Mouse (Mus musculus): Measurements from ENCODE around the gene AB124611.

Gene AB124611

DNA sequence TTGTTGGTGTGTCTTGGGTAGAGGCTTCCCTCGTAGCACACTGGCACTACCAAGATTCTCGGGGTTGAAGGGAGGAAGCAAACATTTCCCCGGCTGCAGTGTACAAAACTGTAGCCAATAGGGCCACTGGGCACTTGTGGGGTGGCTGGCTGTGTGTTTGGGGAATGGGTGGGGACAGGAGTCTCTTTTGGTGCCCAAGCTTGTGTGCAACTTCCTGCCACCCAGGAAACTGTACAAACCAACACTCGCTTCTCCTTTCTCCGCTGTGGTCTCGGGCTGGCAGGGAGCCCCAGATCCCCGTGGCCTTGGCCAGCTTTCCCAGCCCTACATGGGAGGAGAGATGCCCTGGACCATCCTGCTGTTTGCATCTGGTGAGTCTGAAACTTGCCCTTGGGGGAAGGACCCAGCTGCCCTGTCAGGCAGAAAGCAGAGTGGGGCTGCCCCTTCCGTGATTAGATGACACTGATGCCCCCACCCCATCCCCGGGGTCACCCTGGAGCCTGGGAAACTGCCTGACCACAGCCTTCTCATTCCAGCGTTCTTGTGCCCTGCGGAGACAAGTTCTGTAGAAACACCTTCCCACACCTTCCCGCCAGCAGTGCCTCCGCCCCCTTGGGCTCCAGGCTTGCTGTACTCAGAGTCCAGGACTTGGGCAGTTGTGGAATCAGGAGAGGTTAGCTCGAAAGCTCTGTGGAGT is at the start of gene AB124611:
TSS of gene AB124611 (plus strand) at position 240 of the 697 bp plus-strand sequence.
- no peak for TF ChIP-seq GATA4 (IDR thresholded peaks at IDR 0.05; ENCODE audit: insufficient replicate concordance, low read length)

DNA sequence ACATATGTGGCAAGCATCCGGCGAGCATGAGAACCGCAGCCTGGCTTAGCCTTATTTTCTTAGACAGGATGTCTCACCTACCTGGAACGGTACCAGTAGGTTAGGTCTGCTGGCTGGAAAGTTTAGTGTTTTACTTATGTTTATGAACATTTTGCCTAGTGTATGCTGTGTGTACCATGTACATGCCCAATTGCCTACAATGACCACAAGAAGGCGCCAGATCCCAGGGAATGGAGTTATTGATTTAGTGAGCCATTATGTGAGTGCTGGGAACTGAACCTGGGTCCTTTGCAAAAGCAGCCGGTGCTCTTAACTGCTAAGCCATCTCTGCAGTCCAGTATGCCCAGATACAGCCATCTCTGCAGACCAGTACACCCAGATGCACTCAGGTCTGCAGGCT is 48.3 kb upstream of the AB124611 start:
- TF ChIP-seq GATA4 (IDR thresholded peaks at IDR 0.05; ENCODE audit: insufficient replicate concordance, low read length), result no peak

DNA sequence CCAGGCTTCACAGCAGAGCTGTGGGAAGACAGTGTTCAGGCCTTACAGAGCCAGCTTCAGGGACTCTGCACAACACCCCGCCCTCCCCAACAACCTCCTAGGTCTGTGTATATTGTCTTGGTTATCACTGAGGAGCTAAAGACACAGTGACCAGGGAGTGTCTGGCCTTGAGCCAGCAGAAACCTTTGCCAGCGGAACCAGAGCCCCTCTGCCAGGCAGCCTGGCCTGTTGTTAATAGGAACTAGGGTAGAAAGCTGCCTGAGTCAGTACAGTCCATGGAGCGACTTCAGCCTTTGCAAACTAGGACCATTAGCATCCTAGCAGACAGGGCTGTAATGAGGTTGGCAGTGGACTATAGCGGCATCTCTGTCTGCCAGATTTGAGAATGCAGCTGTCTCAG is 41.9 kb upstream of the AB124611 start:
- no peak for TF ChIP-seq GATA4 (IDR thresholded peaks at IDR 0.05; ENCODE audit: insufficient replicate concordance, low read length)

DNA sequence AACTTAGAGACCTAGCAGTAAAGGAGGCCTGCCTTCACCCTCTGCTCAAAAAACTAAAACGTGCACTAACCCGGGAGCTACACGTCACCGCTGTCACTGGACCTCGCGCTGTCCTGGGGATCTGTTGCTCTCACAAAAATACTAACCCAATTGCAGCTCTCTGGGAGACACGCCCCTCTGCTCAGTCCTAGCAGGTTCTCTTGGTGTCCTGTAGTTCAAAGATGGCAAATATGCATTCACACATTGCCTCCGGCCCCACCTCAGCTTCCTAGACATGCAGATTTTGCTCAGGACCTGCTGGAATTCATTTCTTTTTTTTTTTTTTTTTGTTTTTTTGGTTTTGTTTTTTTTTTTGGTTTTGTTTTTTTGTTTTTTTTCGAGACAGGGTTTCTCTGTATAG is 35.3 kb upstream of the AB124611 start:
- TF ChIP-seq GATA4 (IDR thresholded peaks at IDR 0.05; ENCODE audit: insufficient replicate concordance, low read length), result no peak

DNA sequence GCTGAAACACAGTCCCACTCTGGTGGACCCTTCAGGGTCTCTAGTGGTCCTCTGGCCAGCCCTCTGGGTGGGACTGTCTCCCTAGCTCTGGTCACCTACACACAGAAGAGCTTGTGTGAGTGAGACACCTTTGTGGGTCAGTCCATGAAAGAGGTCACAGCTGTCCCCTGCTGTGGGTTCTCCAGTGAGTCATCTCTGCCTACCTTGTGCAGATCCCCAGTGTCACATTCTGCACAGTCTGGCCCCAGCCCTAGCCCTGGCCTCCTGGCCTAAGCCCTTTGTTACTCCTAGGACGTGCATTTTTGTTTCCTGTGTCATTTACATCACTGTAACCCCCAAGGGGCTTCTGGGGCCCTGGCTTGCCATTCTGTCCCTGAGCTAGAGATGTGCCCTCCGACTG is 32.1 kb upstream of the AB124611 start:
- no peak for TF ChIP-seq GATA4 (IDR thresholded peaks at IDR 0.05; ENCODE audit: insufficient replicate concordance, low read length)

DNA sequence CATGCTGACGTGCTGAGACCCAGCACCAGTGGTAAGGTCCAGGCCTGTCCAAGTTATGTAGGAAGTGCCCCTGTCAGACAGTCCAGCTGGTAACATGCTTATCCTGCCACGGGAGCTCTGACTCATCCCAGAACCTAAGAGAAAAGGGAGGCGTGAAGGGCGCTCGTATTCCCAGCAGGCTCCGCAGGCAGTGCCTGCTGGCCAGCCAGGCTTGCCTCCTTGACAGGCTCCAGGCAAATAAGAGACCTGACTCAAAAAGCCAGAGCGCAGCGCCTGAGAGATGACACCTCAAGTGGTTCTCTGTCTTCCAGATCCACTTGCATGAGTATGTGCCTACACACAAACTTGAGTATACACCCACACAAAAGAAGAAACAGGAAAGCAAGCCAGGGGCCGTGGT is 31.2 kb upstream of the AB124611 start:
- TF ChIP-seq GATA4 (IDR thresholded peaks at IDR 0.05; ENCODE audit: insufficient replicate concordance, low read length), result no peak

DNA sequence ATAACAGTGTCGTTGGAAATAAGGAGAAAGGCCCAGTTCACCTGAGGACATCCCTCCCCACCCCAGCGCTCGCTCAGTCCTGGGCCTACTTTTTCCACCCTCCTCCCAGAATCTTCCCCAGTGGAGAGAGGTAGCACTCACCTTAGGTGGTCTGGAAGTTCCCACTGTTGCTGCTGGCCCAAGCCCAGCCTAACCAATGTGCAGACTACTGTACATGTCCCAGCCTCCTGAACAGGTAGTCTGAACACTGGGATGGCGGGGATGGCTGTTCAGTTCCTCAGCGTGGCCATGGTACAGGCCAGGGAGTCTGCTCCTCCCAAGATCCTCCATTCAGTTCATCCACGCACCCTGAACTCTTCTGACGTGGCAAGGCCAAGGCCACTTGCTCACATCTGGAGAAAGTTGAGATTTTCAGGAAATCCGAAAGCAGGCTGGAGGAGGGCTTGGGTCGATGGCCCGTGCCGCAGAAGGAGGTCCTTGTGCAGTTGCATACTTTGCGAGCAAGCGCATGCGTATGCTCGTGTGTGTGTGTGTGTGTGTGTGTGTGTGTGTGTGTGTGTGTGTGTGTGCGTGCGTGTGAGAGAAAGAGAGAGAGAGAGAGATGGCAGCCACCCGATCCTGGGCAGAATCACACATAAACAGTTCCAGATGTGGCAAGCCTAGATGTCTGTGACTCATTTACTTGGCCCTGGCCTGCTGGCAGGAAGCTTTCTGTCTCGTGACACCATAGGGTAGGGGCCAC is 29.5 kb upstream of the AB124611 start:
- TF ChIP-seq GATA4 (IDR thresholded peaks at IDR 0.05; ENCODE audit: insufficient replicate concordance, low read length), result no peak

DNA sequence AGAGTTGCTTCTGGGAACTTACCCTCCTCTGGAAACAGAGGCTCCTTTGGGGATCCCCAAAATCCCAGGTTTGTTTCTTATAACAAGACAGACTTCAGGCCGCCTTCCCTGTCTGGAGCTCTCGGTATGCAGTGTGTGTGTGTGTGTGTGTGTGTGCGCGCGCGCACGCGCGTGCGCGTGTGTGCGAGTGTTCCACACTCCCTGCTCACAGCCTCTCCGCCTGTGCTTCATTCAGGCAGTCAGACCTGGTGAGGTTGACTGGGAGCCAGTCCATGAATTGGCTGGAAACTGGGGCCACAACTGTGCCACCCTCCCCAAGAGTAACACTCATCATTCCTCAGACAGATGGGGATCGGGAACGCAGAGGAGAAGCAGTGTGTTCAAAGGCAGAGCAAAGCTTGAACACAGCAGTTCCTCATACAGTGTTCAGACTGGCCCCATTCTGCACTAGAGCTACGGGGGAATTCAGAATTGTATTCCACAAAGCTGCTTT is 28.9 kb upstream of the AB124611 start:
- no peak for TF ChIP-seq GATA4 (IDR thresholded peaks at IDR 0.05; ENCODE audit: insufficient replicate concordance, low read length)

DNA sequence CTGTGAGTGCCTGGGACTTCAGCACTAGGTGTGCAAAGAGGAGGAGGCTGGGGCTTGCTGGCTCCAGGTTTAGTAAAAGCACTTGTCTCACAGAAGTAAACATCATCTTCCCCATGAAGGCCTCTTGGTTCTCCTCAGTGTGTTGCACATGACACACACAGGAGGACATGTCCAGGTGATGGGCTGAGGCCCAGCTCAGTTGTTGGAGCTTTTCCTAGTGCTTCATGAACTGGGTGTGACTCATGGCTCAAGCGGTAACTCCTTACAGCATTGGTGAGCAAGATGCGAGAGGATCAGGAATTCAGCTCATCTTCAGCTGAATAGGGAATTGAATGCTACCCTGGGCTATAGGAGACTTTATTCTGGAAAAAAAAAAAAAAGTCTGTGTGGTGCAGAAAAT is 28.3 kb upstream of the AB124611 start:
- TF ChIP-seq GATA4 (IDR thresholded peaks at IDR 0.05; ENCODE audit: insufficient replicate concordance, low read length), result no peak

DNA sequence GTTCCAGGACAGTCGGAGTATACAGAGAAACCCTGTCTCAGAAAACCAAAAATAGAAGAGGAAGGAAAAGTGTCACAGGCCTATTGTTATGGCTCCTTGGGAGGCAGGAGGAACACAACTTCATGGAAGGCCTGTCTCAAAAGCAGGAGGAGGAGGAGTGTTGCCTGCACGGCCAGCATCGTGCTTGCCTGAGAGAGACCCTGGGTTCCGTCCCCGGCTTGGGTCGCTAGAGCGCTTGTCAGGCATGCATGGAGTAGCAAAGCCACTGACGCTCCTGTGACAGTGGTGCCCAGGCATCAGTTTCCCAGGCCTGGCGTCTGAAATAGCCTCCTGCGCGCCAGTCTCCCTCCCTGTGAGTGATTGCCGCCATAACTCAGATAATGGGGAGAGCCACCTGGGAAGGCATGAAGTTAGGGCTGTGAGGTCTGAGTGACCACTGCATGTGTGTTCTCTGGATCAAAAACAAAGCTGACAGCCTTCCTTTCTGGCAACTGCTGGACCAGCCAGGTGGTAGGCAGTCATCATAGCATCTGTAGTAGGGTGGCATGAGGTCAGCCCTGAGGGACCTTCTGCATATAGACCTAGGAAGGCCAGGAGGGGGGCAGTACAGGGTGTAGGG is 27.6 kb upstream of the AB124611 start:
- TF ChIP-seq GATA4 (IDR thresholded peaks at IDR 0.05; ENCODE audit: insufficient replicate concordance, low read length), result no peak

DNA sequence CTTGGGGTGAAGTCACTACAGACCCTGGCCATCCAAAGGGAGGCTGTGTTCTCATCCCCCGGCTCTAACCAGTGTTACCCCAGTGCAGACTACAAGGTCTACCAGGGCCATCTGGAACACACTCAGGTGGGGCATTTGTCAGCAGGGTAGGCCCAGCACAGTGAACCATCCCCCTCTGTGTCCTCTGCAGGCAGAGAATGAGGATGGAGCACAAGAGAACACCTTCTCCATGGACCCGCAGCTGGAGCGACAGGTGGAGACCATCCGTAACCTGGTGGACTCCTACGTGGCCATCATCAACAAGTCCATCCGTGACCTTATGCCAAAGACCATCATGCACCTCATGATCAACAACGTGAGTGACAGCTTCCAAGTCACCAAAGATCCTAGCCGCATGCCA is 22.6 kb upstream of the AB124611 start:
- TF ChIP-seq GATA4 (IDR thresholded peaks at IDR 0.05; ENCODE audit: insufficient replicate concordance, low read length), result no peak

DNA sequence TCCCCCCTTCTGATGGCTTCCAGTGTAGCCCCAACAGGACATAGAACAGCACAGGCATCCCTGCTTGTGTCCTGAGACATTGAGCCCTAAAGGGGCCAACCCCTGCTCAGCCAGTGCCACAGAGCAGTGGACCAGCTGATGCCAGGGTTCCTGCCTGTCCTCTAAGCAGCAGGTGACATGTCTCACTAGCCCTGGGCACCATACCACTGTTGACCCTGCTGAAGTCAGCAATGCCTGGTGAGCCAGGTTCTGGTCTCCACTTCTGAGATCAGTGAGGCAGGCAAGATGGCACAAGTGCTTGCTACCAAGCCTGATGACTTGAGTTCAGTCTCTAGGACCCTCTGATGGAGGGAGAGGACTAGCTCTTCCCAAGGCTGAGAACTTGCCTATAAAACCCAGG is 20.2 kb upstream of the AB124611 start:
- TF ChIP-seq GATA4 (IDR thresholded peaks at IDR 0.05; ENCODE audit: insufficient replicate concordance, low read length), result no peak

DNA sequence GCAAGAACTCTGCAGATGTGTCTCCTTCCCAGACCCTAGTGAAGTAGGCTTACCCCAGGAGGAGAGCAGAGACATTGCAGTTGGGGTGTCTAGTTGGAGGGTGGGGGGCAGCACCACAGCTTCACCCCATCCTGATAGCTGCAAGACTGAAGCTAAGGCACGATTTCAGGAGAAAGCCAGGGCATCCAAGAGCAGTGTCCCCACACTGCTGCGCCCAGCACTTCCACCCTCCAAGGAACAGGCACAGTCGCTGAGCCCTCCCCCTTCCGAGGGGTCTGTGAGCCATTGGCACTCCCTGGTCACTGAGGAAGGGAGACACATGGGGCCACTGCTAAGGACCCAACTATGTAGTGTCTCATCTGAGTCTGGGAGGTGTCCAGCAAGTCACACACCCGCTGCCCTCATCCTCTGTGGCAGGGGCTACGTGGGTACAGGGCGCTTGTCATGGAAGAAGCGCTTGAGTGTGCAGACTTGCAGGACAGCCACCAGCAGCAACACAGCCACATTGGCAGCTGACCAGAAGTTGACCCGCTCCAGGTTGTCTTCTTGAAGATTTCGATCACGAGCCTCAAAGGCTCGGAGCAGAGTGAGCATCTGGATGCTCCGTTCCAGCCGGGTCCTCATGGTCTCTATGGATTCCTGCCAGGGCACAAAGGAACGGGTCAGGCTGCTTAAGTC is 18.1 kb upstream of the AB124611 start:
- no peak for TF ChIP-seq GATA4 (IDR thresholded peaks at IDR 0.05; ENCODE audit: insufficient replicate concordance, low read length)

DNA sequence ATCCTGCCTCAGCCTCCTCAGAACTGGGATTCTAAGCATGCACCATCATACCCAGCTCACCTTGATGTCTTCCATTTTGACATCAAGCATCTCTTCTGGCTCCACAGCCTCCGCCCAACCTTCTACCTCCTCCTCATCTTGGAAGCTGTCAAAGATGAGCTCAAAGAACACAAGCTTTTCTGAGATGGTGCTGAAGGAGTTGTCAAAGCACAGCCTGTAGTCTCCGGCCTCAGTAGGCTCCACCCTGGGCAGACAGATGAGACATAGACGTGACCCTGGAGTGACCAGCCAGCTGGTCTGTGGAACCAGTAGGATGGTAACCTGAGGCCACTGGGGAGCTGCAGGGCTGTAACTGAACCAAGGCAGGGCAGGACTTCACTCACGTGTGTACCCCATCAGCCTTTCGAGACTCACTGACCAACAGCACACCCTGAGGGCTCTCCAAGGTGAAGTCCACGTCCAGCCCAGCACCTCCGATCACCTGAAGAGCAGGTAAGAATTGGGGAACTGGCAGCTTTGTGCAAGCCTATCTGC is 17.0 kb upstream of the AB124611 start:
- TF ChIP-seq GATA4 (IDR thresholded peaks at IDR 0.05; ENCODE audit: insufficient replicate concordance, low read length), result no peak

Measured in liver, adult (tissue).